Mouse (Mus musculus) CH12.LX (cell line): ENCODE results near the gene Dtnb. TPM values are rescaled to one million over a fixed set of nuclear protein-coding genes. Genes with fewer than 3 reads are reported as not detected.

Experiments
- DNase-seq: peaks from one replicate; pipeline ENCODE4 v3.0.0-alpha.2; 2013; ENCODE audit errors: extremely low read depth
- H3K27ac ChIP-seq: 2 replicates; pipeline ENCODE4 v1.5.1; 2012; ENCODE audit warnings: low read depth, mild to moderate bottlenecking, control low read depth, moderate library complexity; ENCODE audit not compliant: insufficient read depth
- H3K27me3 ChIP-seq: replicated peaks from 2 replicates; pipeline ENCODE3; 2012; ENCODE audit warnings: inconsistent platforms
- H3K36me3 ChIP-seq, 2 experiments: replicated peaks in 1 of 2; 2 replicates each; pipeline versions ENCODE3 to v1.6.1; 2012; ENCODE audit warnings: inconsistent platforms in 1 of 2, low read length in 1 of 2, mild to moderate bottlenecking in 1 of 2, mixed read lengths in 1 of 2, moderate library complexity in 1 of 2; ENCODE audit not compliant: control insufficient read depth in 1 of 2, insufficient read depth in 1 of 2
- H3K4me1 ChIP-seq, 2 experiments: 2 replicates each; pipeline ENCODE4 v1.6.1; 2012; ENCODE audit warnings: inconsistent platforms in 1 of 2, moderate library complexity in 1 of 2; ENCODE audit not compliant: insufficient read depth in 2 of 2, control insufficient read depth in 1 of 2
- H3K4me2 ChIP-seq: 2 replicates; pipeline ENCODE4 v1.6.1; 2012; ENCODE audit warnings: low read depth, mild to moderate bottlenecking, control low read depth; ENCODE audit not compliant: poor library complexity, insufficient read depth, severe bottlenecking
- H3K4me3 ChIP-seq, 3 experiments: fragments of 150-350 bp in 1 of 3; sonication (generic) in 1 of 3; replicated peaks in 1 of 3; 2 replicates each; pipeline versions ENCODE3 to v1.5.1; 2011 to 2012; ENCODE audit warnings: low read depth in 2 of 3, low read length in 2 of 3, mild to moderate bottlenecking in 2 of 3, moderate library complexity in 2 of 3, control low read depth in 1 of 3, improper control_type of control experiment in 1 of 3, inconsistent platforms in 1 of 3, mixed read lengths in 1 of 3; ENCODE audit not compliant: poor library complexity in 1 of 3
- H3K79me2 ChIP-seq: replicated peaks from 2 replicates; pipeline ENCODE4 v1.6.1; 2012; ENCODE audit warnings: mild to moderate bottlenecking, moderate library complexity; ENCODE audit not compliant: control insufficient read depth, poor library complexity, insufficient read depth, severe bottlenecking; ENCODE audit errors: extremely low read depth
- H3K9ac ChIP-seq: 2 replicates; pipeline ENCODE4 v1.6.1; 2012; ENCODE audit warnings: low read depth, mild to moderate bottlenecking, control low read depth, moderate library complexity; ENCODE audit not compliant: insufficient read depth
- H3K9me3 ChIP-seq: replicated peaks from 2 replicates; pipeline ENCODE3; 2012; ENCODE audit warnings: low read length, inconsistent platforms, mixed read lengths
- BHLHE40 ChIP-seq: IDR thresholded peaks from 2 replicates; pipeline ENCODE4 v1.6.1; 2011; ENCODE audit warnings: mild to moderate bottlenecking, low read depth, low read length, improper control_type of control experiment
- ELF1 ChIP-seq: IDR thresholded peaks from 2 replicates; pipeline ENCODE4 v1.6.1; 2014; ENCODE audit warnings: low read depth, mild to moderate bottlenecking, inconsistent platforms, low read length, improper control_type of control experiment
- GABPA ChIP-seq: IDR thresholded peaks from 2 replicates; pipeline ENCODE4 v1.6.1; 2012; ENCODE audit warnings: low read depth, low read length, improper control_type of control experiment, inconsistent platforms; ENCODE audit not compliant: insufficient replicate concordance
- IRF4 ChIP-seq: IDR thresholded peaks from 2 replicates; pipeline ENCODE4 v1.6.1; 2014; ENCODE audit warnings: low read depth, mild to moderate bottlenecking, inconsistent platforms, low read length, improper control_type of control experiment
- JUND ChIP-seq: conservative IDR thresholded peaks from 2 replicates; pipeline ENCODE4 v1.6.1; 2011; ENCODE audit warnings: low read depth, low read length, improper control_type of control experiment
- KAT2A ChIP-seq: IDR thresholded peaks from 2 replicates; pipeline ENCODE4 v1.6.1; 2012; ENCODE audit warnings: low read length, improper control_type of control experiment, inconsistent platforms; ENCODE audit not compliant: insufficient replicate concordance
- MAX ChIP-seq: IDR thresholded peaks from 2 replicates; pipeline ENCODE4 v1.6.1; 2011; ENCODE audit warnings: low read length, improper control_type of control experiment
- MAZ ChIP-seq: IDR thresholded peaks from 2 replicates; pipeline ENCODE4 v1.6.1; 2012; ENCODE audit warnings: low read depth, mild to moderate bottlenecking, inconsistent platforms, low read length, improper control_type of control experiment, moderate library complexity
- MEF2A ChIP-seq: IDR thresholded peaks from 2 replicates; pipeline ENCODE4 v1.6.1; 2014; ENCODE audit warnings: low read depth, mild to moderate bottlenecking, inconsistent platforms, low read length, improper control_type of control experiment, borderline replicate concordance
- MXI1 ChIP-seq: IDR thresholded peaks from 2 replicates; pipeline ENCODE4 v1.6.1; 2011; ENCODE audit warnings: mild to moderate bottlenecking, low read depth, low read length, improper control_type of control experiment
- NRF1 ChIP-seq: IDR thresholded peaks from 2 replicates; pipeline ENCODE4 v1.6.1; 2014; ENCODE audit warnings: low read depth, mild to moderate bottlenecking, inconsistent platforms, low read length, improper control_type of control experiment, moderate library complexity
- PAX5 ChIP-seq: IDR thresholded peaks from 2 replicates; pipeline ENCODE4 v1.6.1; 2012; ENCODE audit warnings: low read length, inconsistent platforms, mixed read lengths
- SMC3 ChIP-seq: IDR thresholded peaks from 2 replicates; pipeline ENCODE4 v1.6.1; 2011; ENCODE audit warnings: low read depth, low read length, improper control_type of control experiment
- TBP ChIP-seq: conservative IDR thresholded peaks from 2 replicates; pipeline ENCODE4 v1.6.1; 2011; ENCODE audit warnings: low read depth, low read length, improper control_type of control experiment
- TCF12 ChIP-seq: IDR thresholded peaks from 2 replicates; pipeline ENCODE4 v1.6.1; 2014; ENCODE audit warnings: low read depth, mild to moderate bottlenecking, inconsistent platforms, low read length, improper control_type of control experiment
- USF1 ChIP-seq: IDR thresholded peaks from 2 replicates; pipeline ENCODE4 v1.6.1; 2014; ENCODE audit warnings: low read depth, mild to moderate bottlenecking, inconsistent platforms, low read length, improper control_type of control experiment
- USF2 ChIP-seq: conservative IDR thresholded peaks from 2 replicates; pipeline ENCODE4 v1.6.1; 2011; ENCODE audit warnings: low read depth, low read length, improper control_type of control experiment
- ZKSCAN1 ChIP-seq: IDR thresholded peaks from 2 replicates; pipeline ENCODE4 v1.6.1; 2012; ENCODE audit warnings: low read depth, inconsistent platforms, low read length, improper control_type of control experiment, borderline replicate concordance
- ZMIZ1 ChIP-seq: IDR thresholded peaks from 2 replicates; pipeline ENCODE4 v1.6.1; 2012; ENCODE audit warnings: low read depth, mild to moderate bottlenecking, inconsistent platforms, low read length, improper control_type of control experiment
- ZNF384 ChIP-seq: IDR thresholded peaks from 2 replicates; pipeline ENCODE4 v1.6.1; 2012; ENCODE audit warnings: low read depth, low read length, improper control_type of control experiment, inconsistent platforms
- dilution Hi-C: fragments of 300-500 bp; cut with MboI; formaldehyde crosslinking; loops from 2 replicates; pipeline ENCODE4 v1.14.3; 2020; ENCODE audit warnings: low sequenced_read_pairs; ENCODE audit not compliant: extremely low pct_unique_long_range_greater_than_20kb, extremely low pct_ligation_motif_present
- in situ Hi-C: fragments of 300-500 bp; cut with MboI; formaldehyde crosslinking; loops from 3 replicates; pipeline ENCODE4 v1.14.3; 2019; ENCODE audit warnings: low sequenced_read_pairs, low pct_ligation_motif_present, low pct_unique_long_range_greater_than_20kb, mixed read lengths
- polyA plus RNA-seq: library from polyadenylated mRNA; unstranded; fragments of >175 nt; gene quantifications from 2 replicates; pipeline ENCODE4 v1.2.1, GENCODE M21; 2012; ENCODE audit warnings: low read depth; ENCODE audit not compliant: insufficient read length
- total RNA-seq, 2 experiments: library from RNA; depleted of rRNA; stranded (reverse); fragments of 300-350 nt in 1 of 2; fragments of >200 nt in 1 of 2; gene quantifications; 2 replicates each; pipeline ENCODE4 v1.2.3; 2012 to 2014

Gene Dtnb
- total and polyA plus RNA-seq, 3 experiments: 8.1 to 26.0 (median 17.4) TPM

GRCm38 (mm10) chr12:3680721-3681120 is 108.5 kb downstream of the Dtnb start:
- no peak for TF ChIP-seq JUND
- no peak for TF ChIP-seq USF2
- no peak for TF ChIP-seq USF1
- no peak for TF ChIP-seq KAT2A
- TF ChIP-seq NRF1: no peak
- TF ChIP-seq PAX5: no peak
- TF ChIP-seq ELF1: no peak
- TF ChIP-seq MAX: no peak
- no peak for TF ChIP-seq SMC3
- no peak for TF ChIP-seq MAZ
- no peak for TF ChIP-seq MXI1
- TF ChIP-seq TCF12: no peak
- no peak for TF ChIP-seq BHLHE40
- TF ChIP-seq TBP: no peak
- no peak for TF ChIP-seq MEF2A
- TF ChIP-seq, all 38 proteins: peak for 0
- no peak for DNase-seq
- Histone ChIP-seq H3K9ac (no peak overlapping the region), H3K27ac (no peak overlapping the region), H3K79me2 (no peaks in the 10 kb centered on the region), H3K4me2 (no peak overlapping the region), H3K4me3 (no peak overlapping the region), H3K9me3 (no peaks in the 10 kb centered on the region), H3K36me3 (no peaks in the 10 kb centered on the region), H3K4me1 (no peaks in the 10 kb centered on the region), H3K27me3 (no peaks in the 10 kb centered on the region)
- in situ Hi-C loops (no loop called here), dilution Hi-C loops (no loop called here)

GRCm38 (mm10) chr12:3683041-3683440 is 110.9 kb downstream of the Dtnb start:
- Histone ChIP-seq H3K4me3 (no peak overlapping the region), H3K27me3 (no peaks in the 10 kb centered on the region), H3K9ac (no peak overlapping the region), H3K9me3 (no peaks in the 10 kb centered on the region), H3K79me2 (no peaks in the 10 kb centered on the region), H3K4me2 (no peak overlapping the region), H3K27ac (no peak overlapping the region), H3K36me3 (peaks cover 0 to 4% of the 10 kb centered on the region in 2 experiments), H3K4me1 (peaks cover 0 to 5% of the 10 kb centered on the region in 2 experiments; a peak in 1 of 4 replicates)
- in situ Hi-C loops: no loop called here
- DNase-seq: no peak
- TF ChIP-seq MAZ (no peak), TCF12 (no peak), GABPA (no peak), ZMIZ1 (no peak), ZKSCAN1 (no peak), ZNF384 (no peak), IRF4 (no peak)
- dilution Hi-C loops: no loop called here
